Mouse (Mus musculus) testis, adult 2 months (tissue): ENCODE data around the gene Plcd1. TPM values are rescaled to one million over a fixed set of nuclear protein-coding genes. Genes with fewer than 3 reads are reported as not detected.

Source experiments
- H3K27ac ChIP-seq: fragments of 200-500 bp; 2 replicates; pipeline ENCODE4 v1.5.1; 2012; ENCODE audit warnings: low read depth, low read length; ENCODE audit not compliant: control insufficient read depth, insufficient read depth
- H3K27me3 ChIP-seq: fragments of 200-500 bp; 2 replicates; pipeline ENCODE4 v1.6.1; 2012; ENCODE audit warnings: mild to moderate bottlenecking, low read length, moderate library complexity; ENCODE audit not compliant: control insufficient read depth, insufficient read depth
- H3K36me3 ChIP-seq: fragments of 200-500 bp; 2 replicates; pipeline ENCODE4 v1.6.1; 2012; ENCODE audit warnings: mild to moderate bottlenecking, low read length; ENCODE audit not compliant: control insufficient read depth, insufficient read depth
- H3K4me1 ChIP-seq: fragments of 200-500 bp; 2 replicates; pipeline ENCODE4 v1.6.1; 2012; ENCODE audit warnings: low read length; ENCODE audit not compliant: control insufficient read depth, insufficient read depth
- H3K4me3 ChIP-seq: fragments of 200-500 bp; 2 replicates; pipeline ENCODE4 v1.5.1; 2012; ENCODE audit warnings: low read depth, mild to moderate bottlenecking, low read length, moderate library complexity, mixed read lengths; ENCODE audit not compliant: control insufficient read depth
- CTCF ChIP-seq: fragments of 200-500 bp; IDR thresholded peaks from 2 replicates; pipeline ENCODE4 v1.5.1; 2012; ENCODE audit warnings: low read depth, mild to moderate bottlenecking, inconsistent platforms, low read length, moderate library complexity; ENCODE audit not compliant: control insufficient read depth, insufficient read depth, insufficient replicate concordance
- POLR2A ChIP-seq: fragments of 200-500 bp; IDR thresholded peaks from 2 replicates; pipeline ENCODE4 v1.6.1; 2012; ENCODE audit warnings: low read depth, mild to moderate bottlenecking, inconsistent platforms, low read length, moderate library complexity; ENCODE audit not compliant: control insufficient read depth
- polyA plus RNA-seq: library from polyadenylated mRNA; depleted of rRNA; stranded (reverse); fragments of >200 nt; gene quantifications from 2 replicates; pipeline ENCODE4 v1.2.3, GENCODE M21; 2012; rRNA removed

Gene Plcd1
- 13.4 and 13.9 TPM in 2 replicates for polyA plus RNA-seq

DNA sequence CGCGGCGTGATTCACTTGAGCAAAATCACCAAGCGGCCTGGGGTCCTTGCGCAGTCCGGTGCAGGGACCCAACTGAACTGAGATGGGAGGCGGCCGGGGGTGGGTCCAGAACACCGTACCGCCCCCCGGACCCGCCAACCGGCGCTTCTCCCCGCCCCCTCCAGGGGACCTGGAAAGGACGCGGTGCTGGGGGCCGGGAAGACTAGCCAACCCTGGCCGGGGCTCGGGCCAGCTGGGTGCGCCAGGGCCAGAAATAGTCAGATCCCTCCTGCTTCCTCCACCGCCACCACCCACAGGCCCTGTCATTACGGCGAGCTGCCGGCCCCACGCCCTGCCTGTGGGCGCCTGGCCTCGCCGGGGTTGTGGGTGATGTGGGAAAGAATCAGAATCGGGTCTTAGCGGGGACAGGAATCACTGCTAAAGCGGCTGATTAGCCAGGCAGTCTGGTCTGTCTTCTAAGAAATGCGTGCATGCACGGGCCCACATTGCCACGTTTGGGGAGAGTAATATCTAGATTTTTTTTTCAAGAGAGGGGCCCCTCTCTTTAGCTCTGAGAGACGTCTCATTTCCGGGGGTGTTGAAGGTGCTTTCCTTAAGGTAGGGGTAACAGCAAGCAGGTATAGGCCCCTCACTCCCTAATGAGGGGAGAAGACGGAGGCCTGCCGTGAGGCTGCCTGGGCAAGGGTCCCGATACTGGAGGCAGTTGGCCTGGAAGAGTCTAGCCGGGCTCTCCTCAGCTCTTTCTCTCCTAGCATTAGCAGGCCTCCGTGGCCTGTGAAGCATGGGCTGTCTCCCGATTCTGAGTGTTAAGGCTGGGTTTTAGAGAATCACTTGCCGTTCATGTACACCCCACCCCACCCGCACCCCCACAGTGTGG, at the start of gene Plcd1:
Gene Plcd1 (minus strand): TSS at position 84 of the 877 bp plus-strand sequence.
- H3K4me1 ChIP-seq, result peaks cover 7% of the 10 kb centered on the region
- H3K27ac ChIP-seq, result no peak within 1 kb of the TSS
- H3K36me3 ChIP-seq, result no peaks in the 10 kb centered on the region
- TF ChIP-seq CTCF (no peak), POLR2A (peak; percentile 58)
- H3K4me3 ChIP-seq, result peak within 1 kb of the TSS; percentile 61
- H3K27me3 ChIP-seq, result no peaks in the 10 kb centered on the region; the same call in 1 of the 2 replicates

DNA sequence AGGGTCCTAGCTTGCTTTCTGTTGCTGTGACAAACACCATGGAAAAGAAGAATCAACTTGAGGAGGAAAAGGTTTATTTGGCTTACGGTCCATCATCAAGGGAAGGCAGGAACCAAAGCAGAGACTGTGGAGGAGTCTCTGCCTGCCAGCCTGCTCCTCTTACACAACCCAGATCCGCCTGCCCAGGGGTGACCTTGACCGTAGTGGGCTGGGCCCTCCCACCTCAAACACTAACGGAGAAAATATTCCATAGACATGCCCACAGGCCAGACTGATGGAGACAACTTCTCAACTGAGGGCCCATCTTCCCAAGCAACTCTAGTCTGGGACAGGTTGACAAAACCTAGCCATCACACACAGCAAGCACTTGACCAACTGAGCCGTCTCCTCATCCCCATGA, 48.8 kb upstream of the Plcd1 start:
- Histone ChIP-seq H3K27me3 (no peaks in the 10 kb centered on the region), H3K36me3 (no peaks in the 10 kb centered on the region; the same call in 1 of the 2 replicates), H3K27ac (no peak overlapping the region), H3K4me3 (no peak overlapping the region), H3K4me1 (no peaks in the 10 kb centered on the region)
- TF ChIP-seq POLR2A (no peak), CTCF (no peak)

DNA sequence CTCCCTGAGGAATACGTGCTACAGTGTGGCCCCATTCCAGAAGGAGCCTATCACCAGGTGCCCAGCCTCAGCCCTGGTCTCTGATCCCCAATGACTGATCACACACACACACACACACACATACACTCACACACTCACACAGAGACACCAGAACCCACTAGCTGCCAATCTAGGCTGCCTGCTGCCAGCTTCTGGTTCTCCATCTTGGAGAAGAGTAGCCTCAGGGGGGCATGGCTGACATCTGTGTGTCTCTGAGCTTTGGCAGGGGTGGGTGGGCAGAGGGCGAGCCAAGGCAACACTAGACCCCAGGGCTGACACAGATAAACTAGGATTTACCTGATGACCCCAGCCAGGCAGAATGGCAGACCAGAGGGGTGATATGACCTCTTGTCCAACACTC, 45.5 kb upstream of the Plcd1 start:
- Histone ChIP-seq H3K4me3 (no peak overlapping the region), H3K36me3 (no peaks in the 10 kb centered on the region; the same call in 1 of the 2 replicates), H3K4me1 (no peaks in the 10 kb centered on the region), H3K27me3 (no peaks in the 10 kb centered on the region), H3K27ac (no peak overlapping the region)
- TF ChIP-seq POLR2A (no peak), CTCF (no peak)

DNA sequence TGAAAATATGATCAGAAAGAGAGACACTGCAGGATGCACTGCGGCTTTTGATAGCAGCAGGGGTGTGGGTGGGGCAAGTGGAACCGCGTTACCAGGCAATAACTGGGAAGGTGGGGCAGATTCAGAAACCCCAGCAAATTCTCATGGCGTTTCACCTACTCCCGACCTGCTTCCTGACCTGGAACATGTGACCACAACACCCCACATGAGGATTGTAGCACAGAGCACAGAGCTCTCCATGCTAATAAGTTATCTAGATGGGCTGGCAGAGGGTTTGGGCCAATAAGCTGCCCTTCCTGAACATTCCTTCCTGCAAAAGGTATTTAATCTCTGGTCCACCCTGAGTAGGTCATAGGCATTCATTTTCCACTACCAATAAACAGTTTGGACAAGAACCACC, 37.4 kb upstream of the Plcd1 start:
- Histone ChIP-seq H3K4me1 (no peaks in the 10 kb centered on the region), H3K36me3 (no peaks in the 10 kb centered on the region; the same call in 1 of the 2 replicates), H3K27me3 (no peaks in the 10 kb centered on the region), H3K27ac (no peak overlapping the region), H3K4me3 (no peak overlapping the region)
- TF ChIP-seq CTCF, result no peak
- no peak for TF ChIP-seq POLR2A

DNA sequence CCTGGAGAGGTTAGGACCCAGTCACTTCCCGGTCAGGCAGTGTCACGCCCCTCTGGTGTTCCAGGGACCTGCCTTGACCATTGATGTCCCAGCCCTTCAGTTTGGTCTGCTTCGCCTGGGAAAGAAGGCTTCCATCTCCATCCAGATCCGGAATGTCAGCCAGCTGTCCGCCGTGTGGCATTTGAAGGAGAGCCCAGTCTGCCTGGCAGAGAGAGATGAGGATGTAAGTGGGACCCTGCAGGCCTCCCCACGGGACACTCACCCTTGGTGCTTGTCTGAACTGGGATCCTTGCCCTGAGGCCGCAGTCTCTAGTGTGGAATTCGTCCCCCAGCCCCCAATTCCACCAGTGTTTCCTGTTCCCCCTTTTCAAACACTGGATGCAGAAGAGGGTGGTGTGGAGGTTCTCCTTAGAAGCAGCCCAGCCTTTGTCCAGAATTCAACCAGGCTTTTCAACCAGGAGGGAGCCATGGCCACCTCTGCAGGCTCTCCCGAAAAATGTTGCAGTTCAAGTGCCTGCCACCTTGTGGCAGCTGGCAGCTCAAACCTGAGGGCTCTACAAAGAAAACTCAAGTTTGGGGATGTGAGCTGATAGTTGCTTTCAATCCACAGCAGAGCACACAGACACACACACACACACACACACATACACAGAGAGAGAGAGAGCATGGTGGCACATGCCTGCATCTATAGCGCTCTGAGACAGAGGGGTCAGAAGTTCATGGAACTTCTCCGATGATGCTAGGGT, 35.3 kb upstream of the Plcd1 start:
- no peak overlapping the region for H3K27ac ChIP-seq
- no peaks in the 10 kb centered on the region for H3K27me3 ChIP-seq
- H3K4me3 ChIP-seq, result no peak overlapping the region

DNA sequence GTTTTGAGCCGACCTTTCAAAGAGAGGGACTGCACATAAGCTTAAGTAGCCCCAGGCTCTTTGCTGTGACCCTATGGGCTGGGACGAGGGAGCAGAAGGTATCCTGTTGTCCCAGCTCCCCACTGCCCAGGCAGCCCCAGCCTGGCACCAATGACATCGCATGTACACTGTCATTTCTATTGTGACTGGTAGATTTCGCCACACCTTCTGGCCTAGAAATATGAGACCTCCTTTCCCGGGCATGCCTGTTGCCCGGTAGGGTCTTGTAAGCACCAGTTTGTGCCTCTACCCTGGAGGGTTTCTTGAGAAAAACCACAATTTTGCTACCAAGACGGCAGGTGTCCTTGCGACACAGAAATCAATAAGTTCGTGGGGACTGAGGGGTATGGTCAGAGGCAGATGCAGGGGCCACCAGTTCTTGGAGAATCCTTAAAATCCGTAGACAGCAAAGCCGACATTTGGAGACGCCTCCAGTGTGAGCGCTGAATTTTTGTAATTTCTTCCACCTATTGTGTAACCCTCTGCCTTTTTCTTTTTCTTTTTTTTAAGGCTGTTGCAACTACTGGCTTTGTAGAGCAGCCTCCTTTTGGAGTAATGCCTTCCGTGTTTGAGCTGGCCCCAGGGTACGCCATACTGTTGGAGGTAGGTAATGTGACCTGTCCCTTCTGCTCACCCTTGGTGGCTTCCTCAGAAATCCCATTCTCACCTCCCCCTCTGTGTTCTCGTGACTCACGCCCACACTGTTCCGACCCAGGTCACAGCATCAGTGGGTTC, 29.5 kb upstream of the Plcd1 start:
- no peaks in the 10 kb centered on the region for H3K4me1 ChIP-seq
- H3K4me3 ChIP-seq, result no peak overlapping the region
- TF ChIP-seq CTCF, result no peak
- no peak for TF ChIP-seq POLR2A
- H3K27me3 ChIP-seq, result no peaks in the 10 kb centered on the region
- H3K27ac ChIP-seq, result no peak overlapping the region
- no peaks in the 10 kb centered on the region; the same call in none of the 2 replicates for H3K36me3 ChIP-seq

More for the DNA sequence above, 35.3 kb upstream of the Plcd1 start:
- TF ChIP-seq CTCF (no peak), POLR2A (no peak)
- Histone ChIP-seq H3K4me1 (no peaks in the 10 kb centered on the region), H3K36me3 (no peaks in the 10 kb centered on the region; the same call in 1 of the 2 replicates)
